Mouse (Mus musculus) heart, adult 2 months (tissue): ENCODE data around the gene Alox12. TPM values are rescaled to one million over a fixed set of nuclear protein-coding genes. Genes with fewer than 3 reads are reported as not detected.

Experiments used
- DNase-seq, 2 experiments: peaks; one replicate each; pipeline ENCODE4 v3.0.0; 2021
- H3K27ac ChIP-seq: fragments of 200-600 bp; 2 replicates; pipeline ENCODE4 v1.8.1; 2022
- H3K27me3 ChIP-seq: fragments of 200-500 bp; 2 replicates; pipeline ENCODE4 v1.6.1; 2012; ENCODE audit warnings: mild to moderate bottlenecking, low read length, inconsistent platforms, mixed read lengths; ENCODE audit not compliant: control insufficient read depth, insufficient read depth
- H3K36me3 ChIP-seq: fragments of 200-500 bp; 2 replicates; pipeline ENCODE4 v1.6.1; 2012; ENCODE audit warnings: low read length, inconsistent platforms; ENCODE audit not compliant: control insufficient read depth, insufficient read depth
- H3K4me1 ChIP-seq: fragments of 200-500 bp; 2 replicates; pipeline ENCODE4 v1.6.1; 2011; ENCODE audit warnings: low read length; ENCODE audit not compliant: control insufficient read depth, insufficient read depth
- H3K4me3 ChIP-seq: fragments of 200-600 bp; 2 replicates; pipeline ENCODE4 v1.8.1; 2022
- H3K79me2 ChIP-seq: fragments of 200-500 bp; replicated peaks from 2 replicates; pipeline ENCODE4 v1.6.1; 2012; ENCODE audit warnings: mild to moderate bottlenecking, inconsistent platforms, low read length, moderate library complexity, mixed read lengths; ENCODE audit not compliant: control insufficient read depth, insufficient read depth
- H3K9ac ChIP-seq: fragments of 200-500 bp; 2 replicates; pipeline ENCODE4 v1.6.1; 2012; ENCODE audit warnings: low read depth, mild to moderate bottlenecking, control low read depth, inconsistent platforms, low read length, mixed read lengths
- CTCF ChIP-seq: fragments of 200-600 bp; IDR thresholded peaks from 2 replicates; pipeline ENCODE4 v1.8.1; 2022; ENCODE audit warnings: antibody characterized with exemption, mild to moderate bottlenecking, moderate library complexity
- EP300 ChIP-seq: fragments of 200-500 bp; IDR thresholded peaks from 2 replicates; pipeline ENCODE4 v1.6.1; 2011; ENCODE audit warnings: low read depth, low read length, control low read depth; ENCODE audit not compliant: insufficient read depth
- POLR2A ChIP-seq: fragments of 200-500 bp; IDR thresholded peaks from 2 replicates; pipeline ENCODE4 v1.6.1; 2011; ENCODE audit warnings: mild to moderate bottlenecking, low read depth, low read length, control low read depth; ENCODE audit not compliant: insufficient read depth
- WGBS: fragments of 180-500 bp; shearing (Covaris S2); methylation state at CpG from one replicate; pipeline ENCODE4 v1.1.7; 2018; 5-methylcytosine and 5-hydroxymethylcytosine counted together
- intact Hi-C: fragments of 180-260 bp; cut with DNase I; formaldehyde crosslinking; loops from one replicate; pipeline ENCODE4 v1.15.1; 2025
- polyA plus RNA-seq: library from polyadenylated mRNA; depleted of rRNA; stranded (reverse); fragments of >200 nt; gene quantifications from 2 replicates; pipeline ENCODE4 v1.2.3, GENCODE M21; 2012
- total RNA-seq, 2 experiments: library from RNA; stranded (reverse); gene quantifications; 2 replicates each; pipeline ENCODE4 v1.2.3; 2021

Alox12 gene
- total and polyA plus RNA-seq, 3 experiments: 2.8 to 6.2 (median 6.0) TPM

GRCm38 (mm10) chr11:70254337-70254736 is 816 bp downstream of the Alox12 start:
- Histone ChIP-seq H3K36me3 (no peaks in the 10 kb centered on the region), H3K27ac (peak overlapping the region; percentile 13), H3K27me3 (0 out of 2 replicates have a peak, but pooled peaks cover 1% of the 10 kb centered on the region), H3K4me3 (peak overlapping the region; percentile 57), H3K79me2 (no peaks in the 10 kb centered on the region), H3K4me1 (peaks cover 2% of the 10 kb centered on the region), H3K9ac (peak overlapping the region; percentile 61)
- intact Hi-C loops: no loop called here
- WGBS: 12% methylated on average over 18 of the region's 18 CpGs
- TF ChIP-seq EP300 (no peak), POLR2A (no peak), CTCF (no peak)
- DNase-seq: no peak

- DNase-seq: no peak
- TF ChIP-seq POLR2A (no peak), CTCF (no peak), EP300 (no peak)
- Histone ChIP-seq H3K4me3 (no peak overlapping the region), H3K4me1 (peaks cover 2% of the 10 kb centered on the region; the same call in 1 of the 2 replicates), H3K36me3 (no peaks in the 10 kb centered on the region), H3K9ac (no peak overlapping the region), H3K79me2 (no peaks in the 10 kb centered on the region), H3K27me3 (0 out of 2 replicates have a peak, but pooled peaks cover 1% of the 10 kb centered on the region), H3K27ac (no peak overlapping the region)
- intact Hi-C loops: no loop called here
- 50% methylated on average over 8 of the region's 8 CpGs for WGBS
Measured at GRCm38 (mm10) chr11:70251853-70252252, 3.3 kb downstream of the Alox12 start.

- no peak overlapping the region for H3K4me3 ChIP-seq
- TF ChIP-seq POLR2A (no peak), EP300 (no peak)
- WGBS: 50% methylated on average over 11 of the region's 11 CpGs
- H3K79me2 ChIP-seq: no peaks in the 10 kb centered on the region
- no peaks in the 10 kb centered on the region for H3K36me3 ChIP-seq
- no peak overlapping the region for H3K9ac ChIP-seq
- no peak for DNase-seq
- no peak overlapping the region for H3K27ac ChIP-seq
- intact Hi-C loops: no loop called here
- H3K4me1 ChIP-seq: peaks cover 2% of the 10 kb centered on the region; the same call in 1 of the 2 replicates
- H3K27me3 ChIP-seq: 0 out of 2 replicates have a peak, but pooled peaks cover 1% of the 10 kb centered on the region
Measured at GRCm38 (mm10) chr11:70250150-70250549, 5.0 kb downstream of the Alox12 start.

GRCm38 (mm10) chr11:70247136-70247845 is 7.9 kb downstream of the Alox12 start:
- 45% methylated on average over 9 of the region's 9 CpGs for WGBS
- H3K79me2 ChIP-seq: no peaks in the 10 kb centered on the region
- H3K27ac ChIP-seq: no peak overlapping the region
- intact Hi-C loops: no loop called here
- H3K27me3 ChIP-seq: no peaks in the 10 kb centered on the region
- no peaks in the 10 kb centered on the region for H3K4me1 ChIP-seq
- no peaks in the 10 kb centered on the region for H3K36me3 ChIP-seq
- TF ChIP-seq EP300 (no peak), CTCF (peak; percentile 94)
- peak; percentile 44 to 53 for DNase-seq
- no peak overlapping the region for H3K9ac ChIP-seq
- no peak overlapping the region for H3K4me3 ChIP-seq

DNA sequence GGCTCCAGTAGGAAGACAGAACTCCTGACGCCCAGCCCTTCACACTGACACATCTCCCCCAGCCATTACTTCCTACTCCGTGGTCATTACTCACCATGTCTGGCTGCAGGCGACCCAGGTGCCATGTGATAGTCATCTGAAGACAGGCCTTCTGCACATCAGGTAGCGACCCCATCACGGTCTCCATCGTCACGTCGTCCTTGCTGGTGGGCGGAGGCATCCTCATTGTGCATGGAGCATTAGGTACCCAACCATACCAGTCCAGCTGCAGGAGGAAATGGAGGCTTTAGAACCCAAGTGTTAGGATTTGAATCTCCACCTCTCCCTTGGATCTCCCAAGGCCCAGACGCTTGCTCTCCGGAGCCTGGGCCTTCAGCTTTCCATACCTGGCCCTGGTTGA is 12.6 kb downstream of the Alox12 start:
- H3K4me3 ChIP-seq: no peak overlapping the region
- no peaks in the 10 kb centered on the region; the same call in 1 of the 2 replicates for H3K4me1 ChIP-seq
- H3K36me3 ChIP-seq: no peaks in the 10 kb centered on the region
- no peak for DNase-seq
- no peak overlapping the region for H3K27ac ChIP-seq
- no peak for TF ChIP-seq POLR2A
- TF ChIP-seq EP300: no peak
- no peak for TF ChIP-seq CTCF
- H3K79me2 ChIP-seq: no peaks in the 10 kb centered on the region
- H3K9ac ChIP-seq: no peak overlapping the region
- no peaks in the 10 kb centered on the region for H3K27me3 ChIP-seq
- WGBS: 73% methylated on average over 11 of the region's 11 CpGs
- intact Hi-C loops: no loop called here

DNA sequence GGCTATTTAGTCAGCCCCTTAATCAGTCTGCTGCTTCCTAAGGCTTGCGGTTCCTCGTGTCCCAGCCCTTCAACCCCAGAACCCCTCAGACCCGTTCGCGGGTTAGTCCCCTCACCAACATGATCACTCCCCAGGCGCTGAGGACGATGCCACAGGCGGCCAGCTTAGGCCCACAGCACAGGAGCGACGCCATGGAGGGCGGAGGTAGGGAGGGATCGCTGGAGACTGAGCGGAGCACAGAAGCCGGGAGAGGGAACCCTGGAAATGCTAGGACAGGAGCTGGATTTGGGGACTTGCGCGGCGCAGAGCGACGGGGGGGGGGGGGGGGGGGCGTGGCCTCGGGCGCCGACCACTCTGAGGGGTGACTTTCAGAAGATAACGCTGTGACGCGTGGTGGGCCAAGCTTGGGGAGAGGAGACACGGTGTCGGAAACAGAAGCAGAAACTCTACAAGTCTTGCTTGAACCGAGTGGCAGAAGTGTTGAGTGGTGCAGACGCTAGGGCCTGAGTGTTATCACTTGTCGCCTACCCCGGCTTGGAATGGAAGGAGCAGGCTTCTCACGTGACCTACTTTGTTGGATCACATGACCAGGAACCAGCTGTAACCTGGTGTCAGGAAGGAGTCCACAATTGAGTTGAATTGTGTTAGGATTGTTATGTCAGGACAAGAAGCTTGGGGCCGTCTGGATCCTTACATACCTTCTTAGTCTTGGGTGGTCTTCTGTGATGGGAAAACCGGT is 15.4 kb downstream of the Alox12 start, which contains the start of the genes Gm21988 and Rnasek:
Gene Gm21988 (minus strand): TSS at position 290 of the 739 bp plus-strand sequence.
Gene Rnasek (minus strand): TSS at position 302 of the 739 bp plus-strand sequence.
- WGBS: under 1% methylated on average over 35 of the region's 35 CpGs
- intact Hi-C loops: no loop called here
- no peaks in the 10 kb centered on the region for H3K27me3 ChIP-seq

More for the DNA sequence above, 15.4 kb downstream of the Alox12 start, which contains the start of the genes Gm21988 and Rnasek:
- TF ChIP-seq CTCF (no peak), POLR2A (peak; percentile 89), EP300 (peak; percentile 47; the same call in 1 of the 2 replicates)
- Histone ChIP-seq H3K4me1 (peaks cover 3% of the 10 kb centered on the region), H3K9ac (peak within 1 kb of the TSS; percentile 89), H3K36me3 (no peaks in the 10 kb centered on the region), H3K4me3 (peak within 1 kb of the TSS; percentile 96), H3K27ac (peak within 1 kb of the TSS; percentile 97), H3K79me2 (no peaks in the 10 kb centered on the region)
- DNase-seq: peak; percentile 87
